Mouse (Mus musculus) lung, postnatal 14 days (tissue): ENCODE data around the gene Acvr2b.

Experiments used
- DNase-seq: peaks from one replicate; pipeline ENCODE4 v3.0.0; 2021

The Acvr2b gene

GRCm38 (mm10) chr9:119408898-119409664, 7.2 kb downstream of the Acvr2b start:
- no peak for DNase-seq

DNA sequence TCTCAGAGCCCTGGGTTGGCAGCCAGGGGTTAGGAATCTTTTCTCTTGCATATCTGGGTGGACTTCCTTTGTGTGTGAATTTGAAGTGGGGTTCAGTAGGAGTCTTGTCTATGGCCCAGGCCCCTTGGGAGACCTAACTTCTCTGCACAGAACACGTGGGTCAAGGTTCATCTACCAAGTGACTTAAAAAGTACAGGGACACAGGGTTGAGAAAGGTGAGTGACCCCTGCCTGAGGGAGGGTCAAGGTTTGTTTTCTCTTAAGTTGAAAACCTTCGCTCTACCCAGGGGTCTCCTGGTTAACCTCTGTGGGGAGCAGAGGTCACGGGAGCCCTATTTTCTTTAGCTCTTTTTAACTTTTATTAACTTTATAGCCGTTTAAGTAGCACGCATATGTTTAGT, 7.9 kb downstream of the Acvr2b start:
- DNase-seq: no peak

GRCm38 (mm10) chr9:119418025-119418424, 16.1 kb downstream of the Acvr2b start:
- no peak for DNase-seq

DNA sequence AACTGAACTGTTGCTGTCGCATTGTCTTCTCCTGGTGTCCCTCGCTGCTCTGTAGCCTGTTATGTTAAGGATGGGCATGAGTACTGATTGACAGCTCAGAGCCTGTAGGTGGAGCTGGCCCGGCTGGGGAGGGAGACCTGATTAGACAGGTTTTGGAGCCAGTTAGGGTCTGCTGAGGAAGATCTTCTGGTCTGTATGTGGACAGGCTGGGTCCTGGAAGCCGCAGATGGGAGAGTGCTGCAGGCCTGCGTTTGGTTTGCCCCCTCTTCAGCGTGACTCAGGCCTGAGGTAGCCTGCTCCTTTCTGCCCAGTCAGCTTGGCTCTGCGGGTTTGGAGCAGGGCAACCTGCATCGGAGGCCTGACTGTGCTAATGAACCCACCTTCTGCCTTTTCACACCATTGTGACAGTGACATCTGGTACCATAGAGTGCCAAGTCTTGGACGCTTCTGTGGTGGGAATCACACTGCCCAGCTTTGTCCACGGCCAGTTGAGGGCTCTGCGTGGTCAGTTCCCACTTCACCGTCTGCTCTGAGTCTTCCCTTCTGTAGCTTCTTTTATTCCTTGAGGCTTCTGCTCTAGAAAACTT, 18.0 kb downstream of the Acvr2b start:
- DNase-seq: no peak

GRCm38 (mm10) chr9:119425217-119425975, 23.5 kb downstream of the Acvr2b start:
- peak; percentile 51 for DNase-seq

GRCm38 (mm10) chr9:119425976-119426415, 24.1 kb downstream of the Acvr2b start:
- DNase-seq: peak; percentile 27

DNA sequence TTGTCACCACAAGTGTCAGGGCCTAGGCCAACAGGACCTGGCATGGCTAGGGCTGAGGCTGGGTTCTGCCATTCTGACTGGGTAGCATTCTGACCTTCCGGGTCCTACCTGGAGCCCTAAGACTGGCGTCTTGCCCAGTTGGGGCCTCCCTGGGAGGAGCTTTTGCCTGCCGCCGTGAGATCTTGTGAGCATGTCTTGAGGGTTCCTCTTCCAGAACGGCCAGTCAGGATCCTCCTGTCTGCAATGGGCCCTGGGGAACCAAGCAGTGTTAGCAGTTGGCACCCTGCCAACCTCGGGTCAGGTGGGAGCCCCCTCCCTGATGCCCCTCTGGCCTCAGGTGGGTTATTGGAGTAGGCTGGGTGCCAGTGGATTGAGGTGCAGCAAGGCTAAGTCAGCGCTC, 24.6 kb downstream of the Acvr2b start:
- no peak for DNase-seq

DNA sequence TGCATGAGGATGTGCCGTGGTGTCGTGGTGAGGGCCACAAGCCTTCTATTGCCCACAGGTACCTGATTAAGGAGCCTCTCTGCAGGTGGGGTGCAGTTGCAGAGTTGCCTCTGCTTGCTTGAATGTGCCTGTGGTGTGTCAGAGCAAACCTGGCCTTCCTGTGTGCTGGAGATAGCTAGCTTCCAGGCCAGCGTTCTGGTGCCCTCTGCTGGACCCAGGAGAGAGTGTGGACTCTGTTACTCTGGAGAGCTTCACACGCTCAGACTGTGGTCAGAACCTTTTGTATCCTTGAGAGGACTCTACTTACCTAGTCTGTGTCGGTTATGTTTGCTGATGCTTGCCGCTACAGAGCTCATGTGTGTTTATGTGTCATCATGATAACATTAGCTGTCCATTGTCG, 28.4 kb downstream of the Acvr2b start:
- peak; percentile 89 for DNase-seq

- no peak for DNase-seq
Observed at GRCm38 (mm10) chr9:119435855-119436254, 33.9 kb downstream of the Acvr2b start.

- no peak for DNase-seq
Observed at GRCm38 (mm10) chr9:119438065-119438464, 36.1 kb downstream of the Acvr2b start.

- no peak for DNase-seq
Observed at GRCm38 (mm10) chr9:119438498-119439000, 36.6 kb downstream of the Acvr2b start.

DNA sequence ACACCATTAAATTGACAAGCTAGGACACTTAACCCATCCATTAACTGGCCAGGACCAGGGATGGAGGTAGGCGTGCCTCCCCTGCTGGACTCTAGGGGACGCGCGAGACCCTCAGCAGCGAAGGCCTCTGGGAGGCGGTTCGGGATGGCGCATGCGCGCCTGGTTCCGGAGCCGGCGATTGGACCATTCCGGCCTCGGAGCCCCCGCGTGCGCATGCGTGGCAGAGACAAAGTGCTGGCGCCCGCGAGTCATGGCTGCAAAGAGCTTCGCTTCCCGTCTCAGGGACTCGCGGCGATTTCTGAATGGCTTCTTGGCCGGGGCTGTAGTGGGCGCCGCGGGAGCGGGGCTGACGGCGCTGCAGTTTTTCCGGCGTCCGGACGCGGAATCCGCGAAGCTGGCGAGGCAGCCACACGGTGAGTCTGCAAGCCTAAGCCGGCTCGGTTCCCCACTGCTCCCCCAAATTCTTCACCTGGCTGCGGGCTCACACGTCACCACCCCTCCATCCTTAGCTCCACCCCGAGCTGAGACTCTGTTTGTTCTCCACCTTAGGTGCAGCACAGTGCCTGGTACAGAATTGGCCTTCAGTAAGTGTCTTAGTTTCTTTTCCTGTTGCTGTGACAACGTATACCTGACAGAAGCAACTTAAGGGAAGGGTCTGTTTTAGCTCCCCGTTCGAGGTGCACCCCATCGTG, 43.0 kb downstream of the Acvr2b start, which contains the start of gene Exog:
TSS of gene Exog (plus strand) at position 206 of the 692 bp plus-strand sequence.
- DNase-seq: peak; percentile 99

GRCm38 (mm10) chr9:119445737-119446136, 43.8 kb downstream of the Acvr2b start:
- DNase-seq: no peak

DNA sequence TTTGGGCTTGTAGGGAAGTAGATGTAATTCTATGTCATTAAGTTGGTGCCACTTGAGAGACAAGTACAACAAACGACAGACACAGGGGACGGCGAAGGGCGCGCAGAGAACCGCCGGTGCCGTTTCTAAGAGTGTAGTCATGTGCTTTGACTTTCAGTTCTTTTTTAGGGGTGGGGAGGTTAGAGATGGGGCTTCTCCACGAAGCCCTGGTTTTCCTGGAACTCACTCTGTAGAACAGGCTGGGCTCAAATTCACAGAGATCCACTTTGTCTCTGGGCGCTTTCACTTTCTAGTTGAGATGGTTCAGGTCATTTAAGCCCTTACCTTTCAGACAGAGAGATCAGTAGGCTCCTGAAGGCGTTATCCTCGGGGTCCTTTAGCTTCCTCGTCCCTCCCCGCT, 54.0 kb downstream of the Acvr2b start:
- no peak for DNase-seq

DNA sequence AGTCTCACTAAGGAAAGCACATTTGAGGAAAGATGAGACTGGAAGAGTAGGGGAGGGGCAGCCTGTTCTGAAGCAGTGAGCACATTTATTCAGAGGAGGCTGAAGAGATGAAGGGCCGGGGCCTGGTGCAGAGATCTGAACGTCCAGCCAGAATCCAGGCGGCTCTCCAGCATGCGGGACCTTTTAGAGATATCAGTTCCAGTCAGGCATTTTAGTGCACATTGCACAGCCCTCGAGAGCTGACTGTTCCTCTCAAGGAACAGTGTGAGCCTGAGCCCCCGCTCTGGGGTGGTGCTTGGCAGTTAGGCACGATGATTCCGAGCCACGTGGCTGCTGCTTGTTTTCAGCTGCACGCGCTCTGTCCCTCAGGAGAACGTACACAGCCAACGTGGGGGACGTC, 55.2 kb downstream of the Acvr2b start:
- DNase-seq: no peak

- peak; percentile 70 for DNase-seq
Observed at GRCm38 (mm10) chr9:119460410-119460809, 58.5 kb downstream of the Acvr2b start.

- DNase-seq: no peak
Observed at GRCm38 (mm10) chr9:119465056-119465455, 63.1 kb downstream of the Acvr2b start.

GRCm38 (mm10) chr9:119465595-119465994, 63.7 kb downstream of the Acvr2b start:
- peak; percentile 25 for DNase-seq

DNA sequence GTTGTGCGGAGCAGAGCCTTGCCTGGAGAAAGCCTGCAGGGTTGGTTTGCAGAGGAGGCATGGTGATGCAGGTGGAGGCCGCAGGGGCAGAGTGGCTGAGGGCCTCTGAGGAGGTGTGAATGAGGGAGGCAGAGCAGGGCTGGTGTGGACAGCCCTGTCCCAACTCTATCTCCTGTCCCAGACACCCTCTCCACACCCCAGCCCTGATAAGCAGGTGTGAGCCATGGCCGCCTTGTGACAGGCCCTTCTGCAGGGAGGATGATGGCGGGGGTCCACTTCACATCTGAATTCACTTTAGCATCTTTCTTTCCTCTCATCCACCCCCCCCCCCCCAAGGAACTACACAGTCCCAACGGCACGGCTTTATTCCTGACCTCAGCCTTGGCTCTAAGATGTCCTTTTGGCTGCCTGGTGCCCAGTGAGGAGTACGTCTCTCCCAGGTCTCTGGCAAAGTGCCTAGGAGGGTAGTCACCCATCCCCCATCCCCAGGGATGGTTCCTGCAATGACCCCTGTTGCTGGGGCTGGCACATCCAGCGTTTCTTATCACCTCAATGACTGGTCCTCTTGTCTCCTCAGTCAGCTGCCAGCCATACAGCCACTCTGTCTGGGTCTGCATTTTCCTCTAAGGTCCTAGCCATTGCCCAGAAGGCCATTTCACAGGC, 67.9 kb downstream of the Acvr2b start:
- no peak for DNase-seq

DNA sequence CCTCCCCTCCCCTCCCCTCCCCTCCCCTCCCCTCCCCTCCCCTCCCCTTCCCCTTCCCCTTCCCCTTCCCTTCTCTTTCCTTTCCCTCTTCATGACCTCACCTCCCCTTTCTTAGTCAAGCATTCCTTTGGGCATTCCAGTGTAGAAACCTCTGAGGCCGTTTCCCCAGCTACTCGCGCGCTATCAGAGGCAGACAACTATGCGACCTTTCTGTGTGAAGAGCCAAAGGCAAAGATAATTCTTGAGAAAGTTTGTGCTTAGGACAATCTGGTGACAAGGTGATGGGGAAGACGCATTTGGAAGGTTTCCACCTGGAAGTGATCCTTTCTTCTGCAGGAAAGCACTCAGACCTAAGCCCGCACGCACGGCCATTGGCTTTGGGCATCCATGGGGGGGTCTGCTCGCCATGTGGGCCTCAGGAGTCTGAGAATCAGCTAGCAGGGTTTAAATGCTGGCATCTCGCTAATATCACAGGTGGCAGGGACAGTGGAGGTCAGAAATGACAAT, 70.5 kb downstream of the Acvr2b start:
- no peak for DNase-seq

- DNase-seq: no peak
Observed at GRCm38 (mm10) chr9:119473011-119473410, 71.1 kb downstream of the Acvr2b start.

GRCm38 (mm10) chr9:119473608-119474164, 71.8 kb downstream of the Acvr2b start:
- no peak for DNase-seq
